Mouse (Mus musculus) left cerebral cortex, adult 18-20 months (tissue): ENCODE results near the gene Pdzk1ip1. TPM values are rescaled to one million over a fixed set of nuclear protein-coding genes. Genes with fewer than 3 reads are reported as not detected.

Experiments
- DNase-seq, 2 experiments: peaks; one replicate each; pipeline ENCODE4 v3.0.0; 2021 to 2022; ENCODE audit warnings: low spot score in 2 of 2, mixed read lengths in 1 of 2
- total RNA-seq, 2 experiments: library from RNA; stranded (reverse); gene quantifications; 2 replicates each; pipeline ENCODE4 v1.2.3; 2021

Pdzk1ip1 gene
- total RNA-seq, 2 experiments from 2014 or later = 0.42 to 0.93 TPM

GRCm38 (mm10) chr4:115119642-115120041 lies 31.1 kb downstream of the Pdzk1ip1 start:
- no peak for DNase-seq

GRCm38 (mm10) chr4:115121162-115121561 lies 32.7 kb downstream of the Pdzk1ip1 start:
- no peak for DNase-seq

- DNase-seq = no peak
These were observed 33.1 kb downstream of the Pdzk1ip1 start for GRCm38 (mm10) chr4:115121608-115122007.

GRCm38 (mm10) chr4:115123507-115123906 lies 35.0 kb downstream of the Pdzk1ip1 start:
- no peak for DNase-seq

GRCm38 (mm10) chr4:115124713-115125112 lies 36.2 kb downstream of the Pdzk1ip1 start:
- no peak for DNase-seq

GRCm38 (mm10) chr4:115133085-115133484 lies 44.6 kb downstream of the Pdzk1ip1 start:
- DNase-seq = peak; percentile 3 to 9

GRCm38 (mm10) chr4:115133621-115134295 lies 45.2 kb downstream of the Pdzk1ip1 start, which contains the start of gene Cyp4x1:
Cyp4x1 (minus strand) TSS chr4:115134281.
- peak; percentile 74 to 80 for DNase-seq

- DNase-seq = peak in 1 of 2 experiments; percentile 12
These were observed 45.8 kb downstream of the Pdzk1ip1 start for GRCm38 (mm10) chr4:115134296-115134630.

Other genes with a start within 250 kb of the Pdzk1ip1 start
- gene Foxd2, start 179.8 kb upstream of the Pdzk1ip1 start, total RNA-seq = under 1 TPM; 0.58 to 0.91 TPM
- gene Foxe3, start 162.7 kb upstream of the Pdzk1ip1 start, total RNA-seq = not detected
- 10 to 100 TPM; 68.2 to 79.4 TPM for gene Cmpk1, start 101.5 kb upstream of the Pdzk1ip1 start, total RNA-seq
- gene Stil, start 88.5 kb upstream of the Pdzk1ip1 start, total RNA-seq = under 1 TPM; 0.59 to 0.63 TPM
- gene Tal1, start 32.3 kb upstream of the Pdzk1ip1 start, total RNA-seq = 1 to 10 TPM; 1.3 to 1.4 TPM
- gene Cyp4x1, start 45.6 kb downstream of the Pdzk1ip1 start, total RNA-seq = 10 to 100 TPM; 16.8 to 17.1 TPM
- gene Cyp4a29, start 153.4 kb downstream of the Pdzk1ip1 start, total RNA-seq = not detected
- gene Cyp4a12a, start 210.3 kb downstream of the Pdzk1ip1 start, total RNA-seq = not detected